Mouse (Mus musculus): Measurements from ENCODE around the gene Sdf4. TPM values are rescaled to one million over a fixed set of nuclear protein-coding genes. Genes with fewer than 3 reads are reported as not detected.

Gene Sdf4
- polyA plus RNA-seq, 2 experiments, result 26.8 to 72.1 TPM

DNA sequence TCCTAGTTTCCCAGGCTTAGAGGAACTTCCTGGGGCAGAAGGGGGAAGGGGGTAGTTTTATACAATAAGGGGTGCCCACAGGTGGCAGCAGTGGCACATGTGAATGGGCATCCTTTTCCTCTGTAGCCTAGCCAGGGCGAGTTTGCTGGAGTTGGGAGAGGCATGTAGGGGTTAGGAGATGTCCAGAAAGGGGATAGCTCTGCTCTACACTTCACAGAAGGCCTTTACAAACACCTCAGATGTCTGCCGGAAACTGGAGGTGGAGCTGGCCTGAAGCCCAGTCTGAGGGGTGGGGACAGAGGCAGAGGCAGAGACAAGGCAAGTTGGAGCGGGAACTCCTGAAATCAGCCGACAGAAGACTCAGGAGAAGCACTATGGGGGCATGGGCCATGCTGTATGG is 33.3 kb downstream of the Sdf4 start, which contains the start of gene Tnfrsf18:
Tnfrsf18 (plus strand) TSS at position 152 of the 400 bp plus-strand sequence.
- DNase-seq (ENCODE audit: low read depth in 3 of 3, low spot score in 3 of 3) (no peak), ATAC-seq (ENCODE audit: insufficient read depth) (no peak)
- TF ChIP-seq EP300 (IDR thresholded peaks at IDR 0.05; ENCODE audit: low read depth), result no peak
- TF ChIP-seq CTCF (IDR thresholded peaks at IDR 0.05; ENCODE audit: low read depth), result no peak
- H3K4me3 ChIP-seq (ENCODE audit: insufficient read depth in 1 of 2, low read depth in 2 of 2, low read length in 2 of 2), result no peak within 1 kb of the TSS
- 41% methylated on average over 4 of the region's 4 CpGs for WGBS (ENCODE audit: insufficient replicate concordance)
- no peaks in the 10 kb centered on the region for H3K36me3 ChIP-seq (replicated peaks; ENCODE audit: control insufficient read depth, insufficient read depth, low read depth)
- peaks cover 0 to 3% of the 10 kb centered on the region in 2 experiments; a peak in 1 of 4 replicates for H3K4me1 ChIP-seq (replicated peaks; ENCODE audit: control insufficient read depth in 2 of 2, insufficient read depth in 2 of 2, low read length in 1 of 2)
- no peaks in the 10 kb centered on the region for H3K9me3 ChIP-seq (ENCODE audit: control insufficient read depth, low read length)
- H3K4me2 ChIP-seq (ENCODE audit: low read depth), result no peak within 1 kb of the TSS
- no peak within 1 kb of the TSS for H3K9ac ChIP-seq (replicated peaks)
- H3K27me3 ChIP-seq (ENCODE audit: control insufficient read depth, insufficient read depth, low read length), result no peaks in the 10 kb centered on the region
- no peak within 1 kb of the TSS for H3K27ac ChIP-seq

DNA sequence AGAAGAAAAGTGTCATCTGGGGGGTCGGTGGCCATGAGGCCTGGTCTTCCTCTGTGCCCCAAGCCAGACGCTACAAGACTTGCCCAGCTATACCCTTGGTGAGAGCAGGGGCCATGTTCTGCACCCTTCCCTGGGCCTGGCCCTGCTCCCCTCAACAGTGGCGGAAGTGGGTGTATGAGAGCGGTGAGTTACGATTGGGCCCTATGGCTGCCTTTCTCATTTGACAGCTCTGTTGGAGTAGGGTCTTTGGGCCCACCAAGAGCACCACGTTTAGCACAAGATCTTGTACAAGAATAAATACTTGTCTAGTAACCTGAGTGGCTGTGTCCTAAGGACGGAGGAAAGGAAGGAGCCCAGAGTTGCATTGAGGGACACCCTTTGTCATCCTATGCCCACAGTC is 35.9 kb downstream of the Sdf4 start:
- TF ChIP-seq CTCF (IDR thresholded peaks at IDR 0.05; ENCODE audit: low read depth) (no peak), EP300 (IDR thresholded peaks at IDR 0.05; ENCODE audit: low read depth) (no peak)
- 79% methylated on average over 7 of the region's 7 CpGs for WGBS (ENCODE audit: insufficient replicate concordance)
- Histone ChIP-seq H3K4me2 (ENCODE audit: low read depth) (no peak overlapping the region), H3K27ac (no peak overlapping the region), H3K4me1 (replicated peaks; ENCODE audit: control insufficient read depth in 2 of 2, insufficient read depth in 2 of 2, low read length in 1 of 2) (peaks cover 0 to 14% of the 10 kb centered on the region in 2 experiments; a peak in 2 of 4 replicates), H3K9ac (replicated peaks) (no peak overlapping the region), H3K27me3 (ENCODE audit: control insufficient read depth, insufficient read depth, low read length) (no peaks in the 10 kb centered on the region), H3K36me3 (replicated peaks; ENCODE audit: control insufficient read depth, insufficient read depth, low read depth) (no peaks in the 10 kb centered on the region), H3K4me3 (ENCODE audit: insufficient read depth in 1 of 2, low read depth in 2 of 2, low read length in 2 of 2) (no peak overlapping the region), H3K9me3 (ENCODE audit: control insufficient read depth, low read length) (no peaks in the 10 kb centered on the region)
- DNase-seq (ENCODE audit: low read depth in 3 of 3, low spot score in 3 of 3) (no peak), ATAC-seq (ENCODE audit: insufficient read depth) (no peak)

DNA sequence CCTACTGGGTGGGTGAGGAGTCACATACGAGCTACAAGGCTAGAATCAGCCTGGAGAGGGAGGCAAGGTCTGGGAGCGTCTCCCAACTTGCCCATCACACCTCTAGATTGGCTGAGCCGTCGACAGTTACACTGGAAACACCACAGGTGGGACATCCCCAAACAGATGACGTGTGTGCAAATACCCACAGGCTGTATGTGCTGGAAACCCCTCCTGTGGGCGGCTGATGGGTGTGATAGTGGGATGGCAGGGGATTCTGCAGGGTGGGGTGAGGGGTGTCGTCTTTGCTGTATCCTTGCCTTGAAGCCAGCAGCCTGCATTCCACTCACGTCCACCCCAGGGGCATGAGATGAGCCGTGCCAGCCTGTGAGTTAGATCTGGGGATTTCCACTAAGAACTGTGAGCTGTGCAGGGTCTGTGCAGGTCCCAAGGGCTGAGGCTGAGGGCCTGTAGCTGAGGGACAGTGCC is 38.0 kb downstream of the Sdf4 start:
- Histone ChIP-seq H3K4me2 (ENCODE audit: low read depth) (peak overlapping the region; percentile 56), H3K4me3 (ENCODE audit: insufficient read depth in 1 of 2, low read depth in 2 of 2, low read length in 2 of 2) (peak overlapping the region; percentile 46 to 75), H3K27me3 (ENCODE audit: control insufficient read depth, insufficient read depth, low read length) (peaks cover 15% of the 10 kb centered on the region), H3K9ac (replicated peaks) (peak overlapping the region; percentile 41; the same call in 1 of the 2 replicates), H3K27ac (no peak overlapping the region), H3K36me3 (replicated peaks; ENCODE audit: control insufficient read depth, insufficient read depth, low read depth) (no peaks in the 10 kb centered on the region), H3K9me3 (ENCODE audit: control insufficient read depth, low read length) (no peaks in the 10 kb centered on the region), H3K4me1 (replicated peaks; ENCODE audit: control insufficient read depth in 2 of 2, insufficient read depth in 2 of 2, low read length in 1 of 2) (peaks cover 0 to 14% of the 10 kb centered on the region in 2 experiments; a peak in 2 of 4 replicates)
- 51% methylated on average over 9 of the region's 9 CpGs for WGBS (ENCODE audit: insufficient replicate concordance)
- TF ChIP-seq EP300 (IDR thresholded peaks at IDR 0.05; ENCODE audit: low read depth), result no peak
- no peak for TF ChIP-seq CTCF (IDR thresholded peaks at IDR 0.05; ENCODE audit: low read depth)
- ATAC-seq (ENCODE audit: insufficient read depth), result no peak
- no peak for DNase-seq (ENCODE audit: low read depth in 3 of 3, low spot score in 3 of 3)

DNA sequence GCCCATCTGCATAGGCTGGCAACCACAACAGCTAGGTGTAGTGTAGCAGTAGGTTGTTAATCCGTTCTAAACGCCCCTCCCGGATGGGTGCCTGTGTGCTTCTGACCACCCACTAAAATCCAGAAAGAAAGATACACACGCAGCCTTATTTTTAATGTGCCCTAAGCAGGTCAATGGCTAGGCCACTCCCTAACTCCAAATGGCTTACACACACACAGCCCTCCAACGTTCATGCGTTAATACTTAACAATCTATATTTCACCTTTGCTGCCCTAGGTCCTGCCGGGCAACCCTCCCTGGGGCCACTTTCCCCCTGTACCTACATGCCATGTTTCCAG is 38.6 kb downstream of the Sdf4 start:
- H3K4me3 ChIP-seq (ENCODE audit: insufficient read depth in 1 of 2, low read depth in 2 of 2, low read length in 2 of 2), result peak overlapping the region; percentile 46 to 75
- H3K9ac ChIP-seq (replicated peaks), result peak overlapping the region; percentile 41; the same call in 1 of the 2 replicates
- TF ChIP-seq EP300 (IDR thresholded peaks at IDR 0.05; ENCODE audit: low read depth), result no peak
- no peak for TF ChIP-seq CTCF (IDR thresholded peaks at IDR 0.05; ENCODE audit: low read depth)
- peak overlapping the region; percentile 56 for H3K4me2 ChIP-seq (ENCODE audit: low read depth)
- H3K9me3 ChIP-seq (ENCODE audit: control insufficient read depth, low read length), result no peaks in the 10 kb centered on the region
- DNase-seq (ENCODE audit: low read depth in 3 of 3, low spot score in 3 of 3) (no peak), ATAC-seq (ENCODE audit: insufficient read depth) (peak; percentile 24; the same call in 1 of the 2 replicates)
- WGBS (ENCODE audit: insufficient replicate concordance), result 18% methylated on average over 7 of the region's 7 CpGs
- H3K36me3 ChIP-seq (replicated peaks; ENCODE audit: control insufficient read depth, insufficient read depth, low read depth), result no peaks in the 10 kb centered on the region
- no peak overlapping the region for H3K27ac ChIP-seq
- peaks cover 19% of the 10 kb centered on the region for H3K27me3 ChIP-seq (ENCODE audit: control insufficient read depth, insufficient read depth, low read length)
- peaks cover 0 to 14% of the 10 kb centered on the region in 2 experiments; a peak in 2 of 4 replicates for H3K4me1 ChIP-seq (replicated peaks; ENCODE audit: control insufficient read depth in 2 of 2, insufficient read depth in 2 of 2, low read length in 1 of 2)

DNA sequence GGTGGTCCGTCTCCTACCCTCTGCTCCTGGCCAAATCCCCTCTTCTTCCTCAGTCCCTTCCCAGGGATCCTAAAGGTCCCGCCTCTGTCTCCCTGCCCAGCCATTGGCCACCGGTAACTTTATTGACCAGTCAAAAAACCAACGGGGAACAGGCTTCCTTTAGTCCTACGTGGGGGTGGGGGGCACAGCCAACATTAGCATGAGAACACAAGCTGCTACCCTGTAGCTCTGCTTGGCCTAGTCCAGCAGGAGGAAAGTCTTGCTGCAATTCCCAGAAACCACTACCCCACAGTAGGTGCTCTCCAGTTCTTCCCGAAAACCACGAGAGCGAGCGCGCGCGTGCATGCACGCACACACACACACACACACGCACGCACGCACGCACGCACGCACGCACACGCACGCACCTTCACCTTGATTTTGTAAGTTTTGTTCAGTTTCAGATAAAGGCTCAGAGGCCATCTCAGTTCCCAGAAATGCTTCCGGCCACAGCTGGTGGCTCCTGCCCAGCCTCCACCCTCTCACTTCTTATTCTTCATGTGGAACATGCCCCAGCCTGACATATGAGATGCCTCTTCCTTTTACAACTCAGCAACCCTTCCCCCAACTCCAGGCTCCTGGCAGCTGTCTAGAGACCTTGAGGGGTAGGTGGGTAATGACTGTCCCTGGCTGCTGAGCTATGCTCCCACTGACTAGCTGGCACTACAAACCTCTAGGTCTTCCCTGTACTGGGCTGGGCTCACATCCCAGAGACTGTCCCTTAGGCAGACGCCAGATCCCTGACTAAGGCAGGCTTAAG is 39.1 kb downstream of the Sdf4 start:
- Histone ChIP-seq H3K27me3 (ENCODE audit: control insufficient read depth, insufficient read depth, low read length) (peaks cover 19% of the 10 kb centered on the region), H3K36me3 (replicated peaks; ENCODE audit: control insufficient read depth, insufficient read depth, low read depth) (no peaks in the 10 kb centered on the region), H3K27ac (no peak overlapping the region), H3K9me3 (ENCODE audit: control insufficient read depth, low read length) (no peaks in the 10 kb centered on the region), H3K9ac (replicated peaks) (peak overlapping the region; percentile 41), H3K4me3 (ENCODE audit: insufficient read depth in 1 of 2, low read depth in 2 of 2, low read length in 2 of 2) (peak overlapping the region; percentile 46 to 75), H3K4me1 (replicated peaks; ENCODE audit: control insufficient read depth in 2 of 2, insufficient read depth in 2 of 2, low read length in 1 of 2) (peaks cover 0 to 14% of the 10 kb centered on the region in 2 experiments; a peak in 2 of 4 replicates), H3K4me2 (ENCODE audit: low read depth) (peak overlapping the region; percentile 56)
- peak; percentile 61 for ATAC-seq (ENCODE audit: insufficient read depth)
- 3% methylated on average over 24 of the region's 24 CpGs for WGBS (ENCODE audit: insufficient replicate concordance)
- DNase-seq (ENCODE audit: low read depth in 3 of 3, low spot score in 3 of 3), result no peak
- TF ChIP-seq CTCF (IDR thresholded peaks at IDR 0.05; ENCODE audit: low read depth) (no peak), EP300 (IDR thresholded peaks at IDR 0.05; ENCODE audit: low read depth) (no peak)
